Mouse (Mus musculus): ENCODE data around the gene Stk32c.

DNA sequence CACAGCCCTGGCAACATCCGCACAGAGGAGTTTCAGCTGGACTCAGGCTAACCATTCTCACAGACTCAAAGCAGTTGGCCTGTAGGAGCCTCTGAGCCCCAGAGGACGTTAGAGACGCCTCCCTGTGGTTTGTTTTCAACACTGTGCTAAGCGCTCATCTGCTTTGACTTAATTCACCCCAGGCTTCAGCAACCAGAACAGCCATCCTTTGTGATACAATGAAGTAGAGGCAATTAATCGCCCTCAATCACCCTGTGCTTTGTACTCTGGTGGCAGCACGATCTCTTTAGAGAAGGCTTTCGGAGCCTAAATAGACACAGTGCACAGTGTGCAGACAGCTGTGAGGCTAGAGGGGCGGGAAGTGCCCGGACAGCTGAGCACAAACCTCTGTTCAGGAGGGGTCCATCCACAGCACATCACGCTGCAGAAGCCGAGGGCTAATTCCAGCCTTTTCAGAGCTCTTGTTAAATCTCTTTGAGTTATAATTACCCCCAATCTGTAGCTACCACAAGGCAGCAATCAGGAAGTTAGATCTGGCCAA lies 73.1 kb downstream of the Stk32c start:
- TF ChIP-seq CTCF (IDR thresholded peaks at IDR 0.05; ENCODE audit: extremely low read depth, insufficient read depth, low read length) (no peak), POLR2A (IDR thresholded peaks at IDR 0.05; ENCODE audit: extremely low read depth, insufficient read depth, low read length) (no peak)
